ENCODE assay signal across 16 mouse cellular contexts in genomic region chr12:78996271-78996670, GRCm38 (mm10).
"Had no signal": no experiment of that assay in that cellular context is flagged by ENCODE, and none has a peak within 500 bp of the region (broad histone marks: within the 10 kb centered on the region; RNA-seq: fewer than 3 reads in every experiment).

No protein-coding gene starts in this region.

- H3K9me3 ChIP-seq: neural tube, embryonic 13.5 days; neural tube, embryonic 15.5 days; stomach, embryonic 15.5 days had no signal

- H3K27me3 ChIP-seq: neural tube, embryonic 13.5 days; neural tube, embryonic 15.5 days; stomach, embryonic 15.5 days had no signal

- H3K4me2 ChIP-seq: neural tube, embryonic 13.5 days; neural tube, embryonic 15.5 days; stomach, embryonic 15.5 days had no signal

- H3K9ac ChIP-seq: neural tube, embryonic 13.5 days; neural tube, embryonic 15.5 days; stomach, embryonic 15.5 days had no signal

- H3K4me1 ChIP-seq: neural tube, embryonic 13.5 days; neural tube, embryonic 15.5 days; stomach, embryonic 15.5 days had no signal

- H3K36me3 ChIP-seq: neural tube, embryonic 13.5 days; stomach, embryonic 15.5 days had no signal

- H3K4me3 ChIP-seq: neural tube, embryonic 13.5 days; neural tube, embryonic 15.5 days; stomach, embryonic 15.5 days had no signal

- H3K27ac ChIP-seq: neural tube, embryonic 13.5 days; neural tube, embryonic 15.5 days; stomach, embryonic 15.5 days; stomach, postnatal 0 days had no signal

- DNase-seq: retina, postnatal 1 day; right cerebral cortex, adult 18-20 months; right cerebral cortex, postnatal 14 days; right cerebral cortex, postnatal 25 days; right cerebral cortex, postnatal 4 days; spleen, adult 18-20 months; thymus, adult 18-20 months; thymus, adult 2 months; thymus, postnatal 14 days; thymus, postnatal 25 days; thymus, postnatal 36 days; thymus, postnatal 4 days had no signal
